Mouse (Mus musculus): ENCODE results near the gene Zfp526.

DNA sequence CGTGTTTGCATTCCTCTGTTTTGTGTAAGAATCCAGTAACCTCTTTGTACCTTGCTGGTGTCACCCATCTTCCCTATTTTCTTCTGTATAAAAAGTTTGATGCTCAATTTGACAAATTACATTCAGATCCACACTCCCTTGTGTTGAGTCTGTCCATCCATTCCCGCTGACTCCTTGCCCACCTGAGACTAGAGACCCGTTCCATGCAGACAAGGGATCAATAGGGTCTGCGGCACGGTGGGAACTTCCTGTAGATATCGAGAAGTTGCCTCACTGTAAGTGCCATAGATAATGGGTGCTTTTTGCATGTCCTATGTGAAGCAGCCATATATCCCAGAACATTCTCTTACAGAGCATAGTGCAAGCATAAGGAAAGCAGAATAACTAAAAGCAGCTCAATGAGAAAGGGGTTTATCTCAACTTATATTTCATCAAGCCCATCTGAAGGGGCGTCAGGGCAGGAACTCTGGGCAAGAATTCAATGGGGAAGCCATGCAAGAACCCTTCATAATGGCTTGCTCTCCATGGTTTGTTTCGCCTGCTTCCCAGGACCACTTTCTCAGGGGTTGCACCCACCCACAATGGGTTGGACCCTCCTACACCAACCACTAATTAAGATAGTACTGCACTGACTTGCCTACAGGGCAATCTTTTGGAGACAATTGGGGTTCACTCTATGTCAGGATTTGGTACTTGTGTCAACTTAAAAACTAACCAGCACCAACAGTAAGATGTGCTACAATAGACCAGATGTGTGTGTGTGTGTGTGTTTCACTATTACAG is 45.1 kb downstream of the Zfp526 start:
- TF ChIP-seq CHD1 (IDR thresholded peaks at IDR 0.05; ENCODE audit: low read depth, low read length) (no peak), POLR2A (IDR thresholded peaks at IDR 0.05; ENCODE audit: control insufficient read depth in 1 of 2, insufficient read depth in 1 of 2, low read depth in 1 of 2, low read length in 2 of 2, poor library complexity in 1 of 2) (no peak), SMC3 (IDR thresholded peaks at IDR 0.05; ENCODE audit: low read depth, low read length) (no peak), ZC3H11A (IDR thresholded peaks at IDR 0.05; ENCODE audit: low read depth, low read length) (no peak), KAT2A (conservative IDR thresholded peaks at IDR 0.05; ENCODE audit: low read depth, low read length) (no peak), HCFC1 (IDR thresholded peaks at IDR 0.05; ENCODE audit: low read depth, low read length) (no peak), CHD2 (IDR thresholded peaks at IDR 0.05; ENCODE audit: low read length) (no peak), TCF12 (IDR thresholded peaks at IDR 0.05; ENCODE audit: low read depth, low read length) (no peak), CTCF (IDR thresholded peaks at IDR 0.05 in 2 of 3, conservative IDR thresholded peaks at IDR 0.05 in 1 of 3; ENCODE audit: control insufficient read depth in 1 of 3, insufficient read depth in 1 of 3, low read depth in 2 of 3, low read length in 3 of 3, poor library complexity in 1 of 3, severe bottlenecking in 1 of 3) (no peak), MAFK (IDR thresholded peaks at IDR 0.05; ENCODE audit: borderline replicate concordance, low read depth, low read length) (no peak), MAZ (IDR thresholded peaks at IDR 0.05; ENCODE audit: low read depth, low read length) (no peak), MXI1 (IDR thresholded peaks at IDR 0.05; ENCODE audit: low read depth, low read length) (no peak), NELFE (IDR thresholded peaks at IDR 0.05; ENCODE audit: low read depth, low read length) (no peak), USF1 (IDR thresholded peaks at IDR 0.05; ENCODE audit: low read depth, low read length) (no peak)
